Mouse (Mus musculus) MEL (cell line): ENCODE data around the gene Pde7b. TPM values are rescaled to one million over a fixed set of nuclear protein-coding genes. Genes with fewer than 3 reads are reported as not detected.

Experiments used
- DNase-seq: peaks from one replicate; pipeline ENCODE4 v3.0.0; 2011; ENCODE audit warnings: low read depth, low spot score
- H3K27ac ChIP-seq: 2 replicates; pipeline ENCODE4 v1.5.1; 2012; ENCODE audit warnings: low read depth, mild to moderate bottlenecking, control low read depth, low read length, moderate library complexity; ENCODE audit not compliant: control insufficient read depth
- H3K27me3 ChIP-seq, 2 experiments: fragments of 150-350 bp in 1 of 2; sonication (generic) in 1 of 2; 2 replicates each; pipeline ENCODE4 v1.6.1; 2012; ENCODE audit warnings: low read length in 2 of 2, mild to moderate bottlenecking in 2 of 2, improper control_type of control experiment in 1 of 2, moderate library complexity in 1 of 2; ENCODE audit not compliant: insufficient read depth in 2 of 2, control insufficient read depth in 1 of 2
- H3K36me3 ChIP-seq, 2 experiments: 2 replicates each; pipeline ENCODE4 v1.6.1; 2012 to 2014; ENCODE audit warnings: low read length in 2 of 2, improper control_type of control experiment in 1 of 2, inconsistent platforms in 1 of 2, mild to moderate bottlenecking in 1 of 2; ENCODE audit not compliant: insufficient read depth in 2 of 2, control insufficient read depth in 1 of 2
- H3K4me1 ChIP-seq, 2 experiments: fragments of 150-350 bp in 1 of 2; sonication (generic) in 1 of 2; 2 replicates each; pipeline ENCODE4 v1.6.1; 2012; ENCODE audit warnings: low read length in 2 of 2, improper control_type of control experiment in 1 of 2, mild to moderate bottlenecking in 1 of 2; ENCODE audit not compliant: insufficient read depth in 2 of 2, control insufficient read depth in 1 of 2
- H3K4me3 ChIP-seq, 2 experiments: fragments of 150-350 bp in 1 of 2; sonication (generic) in 1 of 2; 2 replicates each; pipeline ENCODE4 v1.5.1; 2012; ENCODE audit warnings: low read depth in 2 of 2, low read length in 2 of 2, mild to moderate bottlenecking in 2 of 2, moderate library complexity in 2 of 2, control low read depth in 1 of 2, improper control_type of control experiment in 1 of 2; ENCODE audit not compliant: control insufficient read depth in 1 of 2, insufficient read depth in 1 of 2
- H3K79me2 ChIP-seq: 2 replicates; pipeline ENCODE4 v1.6.1; 2012; ENCODE audit warnings: mild to moderate bottlenecking, low read length, moderate library complexity; ENCODE audit not compliant: control insufficient read depth, poor library complexity, insufficient read depth
- H3K9ac ChIP-seq: 2 replicates; pipeline ENCODE4 v1.6.1; 2012; ENCODE audit warnings: low read depth, mild to moderate bottlenecking, control low read depth, low read length, moderate library complexity; ENCODE audit not compliant: control insufficient read depth, poor library complexity, severe bottlenecking
- H3K9me3 ChIP-seq: fragments of 150-350 bp; sonication (generic); replicated peaks from 2 replicates; pipeline ENCODE4 v1.6.1; 2012; ENCODE audit warnings: mild to moderate bottlenecking, low read length, improper control_type of control experiment, moderate library complexity; ENCODE audit not compliant: insufficient read depth
- E2F4 ChIP-seq: IDR thresholded peaks from 2 replicates; pipeline ENCODE4 v1.6.1; 2011; ENCODE audit warnings: low read depth, low read length, improper control_type of control experiment, borderline replicate concordance
- EP300 ChIP-seq, 2 experiments: IDR thresholded peaks; 2 replicates each; pipeline ENCODE4 v1.6.1; 2011; ENCODE audit warnings: improper control_type of control experiment in 2 of 2, low read length in 2 of 2, low read depth in 1 of 2, mild to moderate bottlenecking in 1 of 2
- GABPA ChIP-seq: IDR thresholded peaks from 2 replicates; pipeline ENCODE4 v1.6.1; 2012; ENCODE audit warnings: low read depth, mild to moderate bottlenecking, inconsistent platforms, low read length, improper control_type of control experiment, moderate library complexity
- HCFC1 ChIP-seq: IDR thresholded peaks from 2 replicates; pipeline ENCODE4 v1.6.1; 2012; ENCODE audit warnings: low read depth, mild to moderate bottlenecking, inconsistent platforms, low read length, improper control_type of control experiment, moderate library complexity
- KAT2A ChIP-seq: conservative IDR thresholded peaks from 2 replicates; pipeline ENCODE4 v1.6.1; 2012; ENCODE audit warnings: low read depth, low read length, improper control_type of control experiment, inconsistent platforms
- MAX ChIP-seq: IDR thresholded peaks from 2 replicates; pipeline ENCODE4 v1.6.1; 2011; ENCODE audit warnings: low read length, improper control_type of control experiment
- MAZ ChIP-seq: IDR thresholded peaks from 2 replicates; pipeline ENCODE4 v1.6.1; 2012; ENCODE audit warnings: low read depth, mild to moderate bottlenecking, inconsistent platforms, low read length, improper control_type of control experiment
- MXI1 ChIP-seq: IDR thresholded peaks from 2 replicates; pipeline ENCODE4 v1.6.1; 2011; ENCODE audit warnings: mild to moderate bottlenecking, low read depth, low read length, improper control_type of control experiment
- MYB ChIP-seq: IDR thresholded peaks from 2 replicates; pipeline ENCODE4 v1.6.1; 2011; ENCODE audit warnings: mild to moderate bottlenecking, low read depth, low read length, improper control_type of control experiment
- MYC ChIP-seq: IDR thresholded peaks from 2 replicates; pipeline ENCODE4 v1.6.1; 2011; ENCODE audit warnings: low read depth, mild to moderate bottlenecking, low read length, improper control_type of control experiment, moderate library complexity
- RCOR1 ChIP-seq: IDR thresholded peaks from 2 replicates; pipeline ENCODE4 v1.6.1; 2012; ENCODE audit warnings: low read depth, mild to moderate bottlenecking, inconsistent platforms, low read length, improper control_type of control experiment
- SIN3A ChIP-seq: IDR thresholded peaks from 2 replicates; pipeline ENCODE4 v1.6.1; 2012; ENCODE audit warnings: low read length, improper control_type of control experiment, inconsistent platforms
- SMC3 ChIP-seq: IDR thresholded peaks from 2 replicates; pipeline ENCODE4 v1.6.1; 2011; ENCODE audit warnings: low read depth, low read length, improper control_type of control experiment
- TAL1 ChIP-seq: IDR thresholded peaks from 2 replicates; pipeline ENCODE4 v1.6.1; 2012; ENCODE audit warnings: mild to moderate bottlenecking, inconsistent platforms, low read length, moderate library complexity, mixed read lengths
- TBP ChIP-seq: IDR thresholded peaks from 2 replicates; pipeline ENCODE4 v1.8.0; 2011; ENCODE audit warnings: low read depth, low read length, improper control_type of control experiment
- ZKSCAN1 ChIP-seq: IDR thresholded peaks from 2 replicates; pipeline ENCODE4 v1.6.1; 2012; ENCODE audit warnings: low read depth, mild to moderate bottlenecking, inconsistent platforms, low read length, improper control_type of control experiment, moderate library complexity
- ZMIZ1 ChIP-seq: IDR thresholded peaks from 2 replicates; pipeline ENCODE4 v1.6.1; 2012; ENCODE audit warnings: low read depth, mild to moderate bottlenecking, inconsistent platforms, low read length, improper control_type of control experiment, moderate library complexity
- ZNF384 ChIP-seq: IDR thresholded peaks from 2 replicates; pipeline ENCODE4 v1.6.1; 2012; ENCODE audit warnings: low read depth, mild to moderate bottlenecking, inconsistent platforms, low read length, improper control_type of control experiment
- polyA plus RNA-seq, 2 experiments: library from polyadenylated mRNA; stranded (reverse) in 1 of 2; unstranded in 1 of 2; fragments of >175 nt in 1 of 2; fragments of >200 nt in 1 of 2; gene quantifications; 2 replicates each; pipeline versions ENCODE4 v1.2.1 to v1.2.4; 2012; ENCODE audit warnings: low replicate concordance in 2 of 2, low read depth in 1 of 2; ENCODE audit not compliant: insufficient read length in 2 of 2, insufficient read depth in 1 of 2, missing spikeins in 1 of 2
- total RNA-seq: library from RNA; depleted of rRNA; stranded (reverse); fragments of 300-350 nt; gene quantifications from 2 replicates; pipeline ENCODE4 v1.2.3, GENCODE M21; 2012

Pde7b gene
- total and polyA plus RNA-seq, 3 experiments: 0.04 TPM; not detected in 2

- no peaks in the 10 kb centered on the region for H3K36me3 ChIP-seq
- no peak overlapping the region for H3K4me3 ChIP-seq
- no peaks in the 10 kb centered on the region for H3K9me3 ChIP-seq
- no peaks in the 10 kb centered on the region for H3K4me1 ChIP-seq
- H3K79me2 ChIP-seq: no peaks in the 10 kb centered on the region
- H3K27ac ChIP-seq: no peak overlapping the region
- H3K9ac ChIP-seq: no peak overlapping the region
- DNase-seq: no peak
- H3K27me3 ChIP-seq: peaks cover 1 to 11% of the 10 kb centered on the region in 2 experiments; a peak in 2 of 4 replicates
- TF ChIP-seq SIN3A (no peak), RCOR1 (no peak), MAZ (no peak), ZKSCAN1 (no peak), E2F4 (no peak), ZMIZ1 (no peak), TBP (no peak), ZNF384 (no peak), MYC (no peak)
Measured at GRCm38 (mm10) chr10:20690002-20690401, 34.9 kb downstream of the Pde7b start.

- H3K9me3 ChIP-seq: no peaks in the 10 kb centered on the region
- no peak overlapping the region for H3K9ac ChIP-seq
- no peaks in the 10 kb centered on the region for H3K36me3 ChIP-seq
- H3K27me3 ChIP-seq: no peaks in the 10 kb centered on the region; a peak in 3 of 4 replicates
- no peaks in the 10 kb centered on the region for H3K4me1 ChIP-seq
- H3K4me3 ChIP-seq: no peak overlapping the region
- no peak for DNase-seq
- TF ChIP-seq MAX (no peak), MXI1 (no peak), KAT2A (no peak), HCFC1 (no peak), MYB (no peak), SMC3 (no peak), TAL1 (no peak), E2F4 (no peak), MYC (no peak), GABPA (no peak), RCOR1 (no peak), ZMIZ1 (no peak), EP300 (IDR thresholded peaks at IDR 0.05; ENCODE audit: low read depth in 1 of 2, low read length in 2 of 2) (no peak)
- TF ChIP-seq, all 39 proteins: peak for 0
- Histone ChIP-seq H3K79me2 (no peaks in the 10 kb centered on the region), H3K27ac (no peak overlapping the region)
Measured at GRCm38 (mm10) chr10:20684151-20684550, 40.7 kb downstream of the Pde7b start.
